Mouse (Mus musculus): ENCODE data around the gene Inip. TPM values are rescaled to one million over a fixed set of nuclear protein-coding genes. Genes with fewer than 3 reads are reported as not detected.

Gene Inip
- total RNA-seq, 2 experiments from 2014 or later = 10.3 to 12.3 TPM

- intact Hi-C loops (cut with DNase I) = no loop called here
- DNase-seq = no peak
These were observed 74.1 kb downstream of the Inip start for GRCm38 (mm10) chr4:59727187-59727877.

DNA sequence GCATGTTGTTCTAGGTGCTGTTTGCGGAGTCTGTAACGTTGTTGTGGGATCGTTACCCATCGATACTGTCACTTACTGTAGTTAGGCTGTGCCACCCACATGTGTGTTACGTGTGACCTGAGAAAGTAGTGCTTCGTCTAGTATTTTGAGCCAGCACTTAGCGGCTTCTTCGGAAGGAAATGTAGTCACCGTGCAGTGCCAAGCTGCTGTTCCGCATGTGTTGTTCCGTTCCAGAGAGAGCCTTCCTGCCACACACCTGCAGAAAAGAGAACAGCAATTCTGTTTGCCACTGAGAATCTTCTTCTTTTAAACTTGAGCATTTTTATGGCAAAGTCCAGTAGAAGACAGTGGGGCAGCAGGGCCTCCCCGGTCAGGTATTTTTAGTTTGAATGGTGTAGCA is 74.9 kb downstream of the Inip start:
- DNase-seq = no peak
- intact Hi-C loops (cut with DNase I) = no loop called here

GRCm38 (mm10) chr4:59725579-59725978 is 75.8 kb downstream of the Inip start:
- no peak for DNase-seq
- intact Hi-C loops (cut with DNase I) = no loop called here

- intact Hi-C loops (cut with DNase I) = no loop called here
- DNase-seq = no peak
These were observed 79.6 kb downstream of the Inip start for GRCm38 (mm10) chr4:59721811-59722210.

Other genes starting within 250 kb of the Inip start
- gene Hsdl2, start 220.0 kb downstream of the Inip start, total RNA-seq (2021) = 100 to 1,000 TPM; 247 to 266 TPM
- gene E130308A19Rik, start 175.4 kb downstream of the Inip start, total RNA-seq (2021) = 1 to 10 TPM; 7.8 to 9.5 TPM
- 1 to 10 TPM; 5.0 to 8.2 TPM for gene Snx30, start 4.3 kb upstream of the Inip start, total RNA-seq (2021)
- under 1 TPM; 0.12 to 0.93 TPM for gene Slc46a2, start 113.5 kb upstream of the Inip start, total RNA-seq (2021)
- gene Mup4, start 159.1 kb upstream of the Inip start, total RNA-seq (2021) = not detected
- not detected for gene Mup6, start 162.7 kb upstream of the Inip start, total RNA-seq (2021)

Measured in heart, postnatal 14 days (tissue).